Mouse (Mus musculus) kidney, embryonic 14.5 days (tissue): ENCODE measurements around the gene Notch1. TPM values are rescaled to one million over a fixed set of nuclear protein-coding genes. Genes with fewer than 3 reads are reported as not detected.
A peak's percentile ranks its signal among the peaks of the same experiment; 100 is the strongest.

Experiments
- ATAC-seq: fragments of 200-750 bp; cut with Nextera tagmentation; 2 replicates; pipeline ENCODE4 v1.8.0; 2017; ENCODE audit warnings: moderate number of reproducible peaks, mild to moderate bottlenecking, moderate TSS enrichment, moderate library complexity; ENCODE audit not compliant: low FRiP score, low TSS enrichment
- H3K27ac ChIP-seq: fragments of 300-500 bp; sonication (generic); 2 replicates; pipeline ENCODE4 v1.5.1; 2014; ENCODE audit warnings: low read depth, mild to moderate bottlenecking, low read length, moderate library complexity, mixed read lengths
- H3K27me3 ChIP-seq: fragments of 300-500 bp; sonication (generic); 2 replicates; pipeline ENCODE4 v1.6.1; 2014; ENCODE audit warnings: mild to moderate bottlenecking, low read length; ENCODE audit not compliant: control insufficient read depth, insufficient read depth
- H3K36me3 ChIP-seq: fragments of 300-500 bp; sonication (generic); 2 replicates; pipeline ENCODE4 v1.6.1; 2014; ENCODE audit warnings: low read length, mixed read lengths; ENCODE audit not compliant: control insufficient read depth, insufficient read depth
- H3K4me1 ChIP-seq: fragments of 300-500 bp; sonication (generic); 2 replicates; pipeline ENCODE4 v1.6.1; 2014; ENCODE audit warnings: low read length, mixed read lengths; ENCODE audit not compliant: control insufficient read depth, insufficient read depth
- H3K4me2 ChIP-seq: fragments of 300-500 bp; sonication (generic); replicated peaks from 2 replicates; pipeline ENCODE4 v1.6.1; 2014; ENCODE audit warnings: low read depth, mild to moderate bottlenecking, low read length
- H3K4me3 ChIP-seq: fragments of 300-500 bp; sonication (generic); 2 replicates; pipeline ENCODE4 v1.5.1; 2014; ENCODE audit warnings: mild to moderate bottlenecking, low read length
- H3K9ac ChIP-seq: fragments of 300-500 bp; sonication (generic); 2 replicates; pipeline ENCODE4 v1.6.1; 2014; ENCODE audit warnings: low read depth, mild to moderate bottlenecking, low read length, moderate library complexity
- H3K9me3 ChIP-seq: fragments of 300-500 bp; sonication (generic); 2 replicates; pipeline ENCODE4 v1.6.1; 2016; ENCODE audit warnings: low read length; ENCODE audit not compliant: control insufficient read depth
- WGBS: fragments of 180-500 bp; shearing (Covaris S2); extraction: QIAGEN DNeasy Blood & Tissue Kit; methylation state at CpG from one replicate; pipeline ENCODE4 v1.1.7; 2014; 5-methylcytosine and 5-hydroxymethylcytosine counted together
- polyA plus RNA-seq: library from polyadenylated mRNA; unstranded; fragments of >200 nt; fragmentation: Nextera tagmentation; extraction: Ambion mirVana; gene quantifications from 2 replicates; pipeline ENCODE4 v1.2.1, GENCODE M21; 2014

Notch1 gene
- polyA plus RNA-seq, 1 experiment from 2014 or later: 45.1 TPM

GRCm38 (mm10) chr2:26459478-26459877 lies 57.0 kb downstream of the Notch1 start:
- no peak overlapping the region for H3K9ac ChIP-seq
- peak overlapping the region; percentile 19; the same call in 1 of the 2 replicates for H3K27ac ChIP-seq
- ATAC-seq: peak; percentile 48
- peaks cover 61% of the 10 kb centered on the region for H3K36me3 ChIP-seq
- no peak overlapping the region for H3K4me2 ChIP-seq
- H3K4me1 ChIP-seq: peaks cover 22% of the 10 kb centered on the region
- no peaks in the 10 kb centered on the region for H3K27me3 ChIP-seq
- H3K4me3 ChIP-seq: no peak overlapping the region
- no peaks in the 10 kb centered on the region for H3K9me3 ChIP-seq
- WGBS: 50% methylated on average over 6 of the region's 6 CpGs

GRCm38 (mm10) chr2:26458402-26459124 lies 57.9 kb downstream of the Notch1 start:
- H3K36me3 ChIP-seq: peaks cover 51% of the 10 kb centered on the region
- no peak overlapping the region for H3K4me2 ChIP-seq
- peaks cover 22% of the 10 kb centered on the region for H3K4me1 ChIP-seq
- H3K27me3 ChIP-seq: no peaks in the 10 kb centered on the region
- H3K9me3 ChIP-seq: no peaks in the 10 kb centered on the region
- H3K4me3 ChIP-seq: no peak overlapping the region
- WGBS: 41% methylated on average over 7 of the region's 7 CpGs
- H3K9ac ChIP-seq: no peak overlapping the region
- H3K27ac ChIP-seq: peak overlapping the region; percentile 71; the same call in 1 of the 2 replicates
- ATAC-seq: peak; percentile 63

- H3K27ac ChIP-seq: no peak overlapping the region
- peaks cover 10% of the 10 kb centered on the region for H3K4me1 ChIP-seq
- ATAC-seq: no peak
- H3K36me3 ChIP-seq: no peaks in the 10 kb centered on the region
- no peaks in the 10 kb centered on the region for H3K9me3 ChIP-seq
- H3K9ac ChIP-seq: no peak overlapping the region
- no peaks in the 10 kb centered on the region for H3K27me3 ChIP-seq
- WGBS: 22% methylated on average over 5 of the region's 5 CpGs
- no peak overlapping the region for H3K4me3 ChIP-seq
- no peak overlapping the region for H3K4me2 ChIP-seq
These were observed 67.1 kb downstream of the Notch1 start for GRCm38 (mm10) chr2:26449121-26450060.

- H3K27me3 ChIP-seq: no peaks in the 10 kb centered on the region
- ATAC-seq: no peak
- peaks cover 22% of the 10 kb centered on the region for H3K4me1 ChIP-seq
- H3K9me3 ChIP-seq: no peaks in the 10 kb centered on the region
- H3K4me3 ChIP-seq: no peak overlapping the region
- no peak overlapping the region for H3K27ac ChIP-seq
- no peak overlapping the region for H3K4me2 ChIP-seq
- 65% methylated on average over 1 of the region's 1 CpGs for WGBS
- no peaks in the 10 kb centered on the region for H3K36me3 ChIP-seq
- H3K9ac ChIP-seq: no peak overlapping the region
These were observed 69.0 kb downstream of the Notch1 start for GRCm38 (mm10) chr2:26447451-26447850.

DNA sequence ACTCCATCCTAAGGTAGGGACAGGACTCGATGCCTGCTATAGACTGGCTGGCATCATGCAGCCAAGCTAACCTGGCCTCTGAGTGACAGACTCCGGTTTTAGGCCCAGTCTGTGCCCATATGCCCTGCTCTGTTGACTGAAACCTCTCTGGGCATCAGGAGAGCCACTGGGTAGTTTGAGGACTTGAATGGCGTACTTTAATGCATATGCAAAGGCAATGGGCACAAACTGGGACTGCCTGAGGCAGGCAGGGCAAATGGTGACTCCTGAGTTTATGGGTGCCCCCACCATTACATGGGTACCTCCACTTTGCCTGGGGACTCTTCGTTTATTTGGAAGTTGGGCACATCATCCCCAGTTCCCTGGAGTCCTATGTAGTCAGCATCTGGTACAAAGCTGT lies 69.8 kb downstream of the Notch1 start:
- WGBS: 77% methylated on average over 4 of the region's 4 CpGs
- peaks cover 2% of the 10 kb centered on the region; the same call in 1 of the 2 replicates for H3K36me3 ChIP-seq
- H3K4me2 ChIP-seq: peak overlapping the region; percentile 91
- H3K4me1 ChIP-seq: peaks cover 22% of the 10 kb centered on the region
- H3K9me3 ChIP-seq: no peaks in the 10 kb centered on the region
- peak overlapping the region; percentile 73; the same call in 1 of the 2 replicates for H3K9ac ChIP-seq
- peak overlapping the region; percentile 83 for H3K4me3 ChIP-seq
- peak overlapping the region; percentile 73; the same call in 1 of the 2 replicates for H3K27ac ChIP-seq
- no peak for ATAC-seq
- no peaks in the 10 kb centered on the region for H3K27me3 ChIP-seq

DNA sequence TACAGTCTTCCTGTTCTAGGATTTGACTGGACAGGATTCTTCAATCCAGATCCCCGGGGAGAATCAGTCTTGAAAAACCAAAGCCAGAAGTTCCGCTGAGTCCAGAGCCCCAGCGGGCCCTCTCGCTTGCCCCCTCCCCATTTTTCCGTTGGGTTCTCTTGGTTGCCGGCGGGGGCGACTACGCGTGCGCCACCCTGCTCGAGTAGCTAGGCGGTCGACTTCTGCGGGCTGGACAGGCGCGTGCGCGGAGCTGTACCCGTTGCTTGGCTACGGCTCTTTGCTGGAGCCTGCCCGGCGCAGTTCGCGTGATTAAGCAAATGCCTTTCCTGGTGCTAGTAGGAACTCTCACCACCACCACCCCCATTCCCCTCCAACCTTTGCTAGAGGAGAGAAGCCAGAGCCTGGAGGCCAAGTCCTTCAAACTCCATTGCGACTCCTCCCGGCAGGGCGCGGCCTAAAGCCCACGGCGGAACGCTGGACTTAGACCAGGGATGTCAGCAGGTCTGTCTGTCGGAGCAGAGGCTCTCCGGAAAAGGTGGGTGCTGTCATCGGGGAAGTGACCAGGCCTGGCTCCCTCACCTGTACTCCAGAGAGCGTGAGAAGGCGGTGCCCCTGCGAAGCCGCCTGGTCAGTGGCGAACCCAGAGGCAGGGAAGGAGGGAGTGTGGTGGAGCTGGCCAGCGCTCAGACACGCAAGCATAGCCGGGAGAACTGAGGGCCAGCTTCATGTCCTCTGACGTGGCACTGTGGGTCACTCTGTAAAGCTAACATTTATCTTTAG lies 70.6 kb downstream of the Notch1 start:
- peak overlapping the region; percentile 83 for H3K4me3 ChIP-seq
- no peaks in the 10 kb centered on the region for H3K9me3 ChIP-seq
- ATAC-seq: peak; percentile 89
- H3K4me1 ChIP-seq: peaks cover 22% of the 10 kb centered on the region
- WGBS: under 1% methylated on average over 43 of the region's 44 CpGs
- H3K27ac ChIP-seq: peak overlapping the region; percentile 73
- no peaks in the 10 kb centered on the region for H3K27me3 ChIP-seq
- peaks cover 10% of the 10 kb centered on the region for H3K36me3 ChIP-seq
- peak overlapping the region; percentile 73 for H3K9ac ChIP-seq
- H3K4me2 ChIP-seq: peak overlapping the region; percentile 91

- WGBS: under 1% methylated on average over 59 of the region's 61 CpGs
- Histone ChIP-seq H3K4me3 (peak within 1 kb of the TSS; percentile 83), H3K9me3 (no peaks in the 10 kb centered on the region), H3K27me3 (no peaks in the 10 kb centered on the region), H3K27ac (peak within 1 kb of the TSS; percentile 78), H3K4me1 (peaks cover 22% of the 10 kb centered on the region), H3K36me3 (peaks cover 17% of the 10 kb centered on the region), H3K4me2 (peak within 1 kb of the TSS; percentile 91), H3K9ac (peak within 1 kb of the TSS; percentile 86)
- ATAC-seq: peak; percentile 92
These were observed 71.4 kb downstream of the Notch1 start, which contains the start of gene Sec16a for GRCm38 (mm10) chr2:26444946-26445665. Gene Sec16a, minus strand, starts transcription at chr2:26445216.

- H3K27me3 ChIP-seq: no peaks in the 10 kb centered on the region
- peaks cover 22% of the 10 kb centered on the region for H3K4me1 ChIP-seq
- H3K9me3 ChIP-seq: no peaks in the 10 kb centered on the region
- peak overlapping the region; percentile 78 for H3K27ac ChIP-seq
- peak overlapping the region; percentile 86 for H3K9ac ChIP-seq
- no peak for ATAC-seq
- H3K4me3 ChIP-seq: peak overlapping the region; percentile 83
- peaks cover 25% of the 10 kb centered on the region for H3K36me3 ChIP-seq
- H3K4me2 ChIP-seq: peak overlapping the region; percentile 67
- 3% methylated on average over 15 of the region's 15 CpGs for WGBS
These were observed 72.1 kb downstream of the Notch1 start for GRCm38 (mm10) chr2:26444368-26444767.
